Mouse (Mus musculus) midbrain, embryonic 13.5 days (tissue): ENCODE results near the gene Atp6v0b. TPM values are rescaled to one million over a fixed set of nuclear protein-coding genes. Genes with fewer than 3 reads are reported as not detected.

Experiments used
- polyA plus RNA-seq: library from polyadenylated mRNA; unstranded; fragments of >200 nt; fragmentation: Nextera tagmentation; extraction: Ambion mirVana; gene quantifications from 2 replicates; pipeline ENCODE4 v1.2.1, GENCODE M21; 2015

The Atp6v0b gene
- polyA plus RNA-seq, 1 experiment from 2014 or later, result 469 TPM

Other genes starting within 250 kb of the Atp6v0b start
- 77.8 and 78.2 TPM in 2 replicates for gene Dmap1, start 205.1 kb downstream of the Atp6v0b start, polyA plus RNA-seq
- gene Gm12845, start 162.9 kb downstream of the Atp6v0b start, polyA plus RNA-seq, result not detected in 2 replicates
- not detected in 2 replicates for gene Klf17, start 121.7 kb downstream of the Atp6v0b start, polyA plus RNA-seq
- 14.9 and 16.1 TPM in 2 replicates for gene Slc6a9, start 52.8 kb downstream of the Atp6v0b start, polyA plus RNA-seq
- gene Ccdc24, start 14.8 kb downstream of the Atp6v0b start, polyA plus RNA-seq, result 3.0 and 3.4 TPM in 2 replicates
- 42.7 and 42.8 TPM in 2 replicates for gene B4galt2, start 3.8 kb downstream of the Atp6v0b start, polyA plus RNA-seq
- 26.0 and 26.1 TPM in 2 replicates for gene Dph2, start 4.7 kb upstream of the Atp6v0b start, polyA plus RNA-seq
- gene Ipo13, start 27.7 kb upstream of the Atp6v0b start, polyA plus RNA-seq, result 66.2 and 72.9 TPM in 2 replicates
- 0.30 TPM in 2 replicates for gene Artn, start 42.4 kb upstream of the Atp6v0b start, polyA plus RNA-seq
- 9.7 and 12.5 TPM in 2 replicates for gene St3gal3, start 247.6 kb upstream of the Atp6v0b start, polyA plus RNA-seq